Mouse (Mus musculus) cerebellum, postnatal 10 days (tissue): ENCODE measurements around the gene Ankrd36.
"Not testable (repeated sequence)": the region's sequence is repeated elsewhere in the genome, so short reads cannot be mapped to it uniquely, and the experiment has no call there.

Experiments used
- DNase-seq, 2 experiments: peaks; one replicate each; pipeline ENCODE4 v3.0.0; 2021; ENCODE audit warnings: mixed read lengths in 2 of 2

Ankrd36 gene

GRCm38 (mm10) chr11:5569474-5569873 is at the start of gene Ankrd36:
TSS of gene Ankrd36 (plus strand) at chr11:5569684.
- peak; percentile 13 to 20 for DNase-seq

GRCm38 (mm10) chr11:5520412-5521265 is 48.8 kb upstream of the Ankrd36 start, which contains the start of gene Xbp1:
TSS of gene Xbp1 (plus strand) at chr11:5520659.
- peak; percentile 99 for DNase-seq

- no peak for DNase-seq
Observed at GRCm38 (mm10) chr11:5521266-5521515, 48.3 kb upstream of the Ankrd36 start.

GRCm38 (mm10) chr11:5521516-5522291 is 47.8 kb upstream of the Ankrd36 start:
- DNase-seq: peak; percentile 79 to 84

GRCm38 (mm10) chr11:5522798-5523415 is 46.6 kb upstream of the Ankrd36 start:
- no peak for DNase-seq

GRCm38 (mm10) chr11:5525418-5525817 is 44.1 kb upstream of the Ankrd36 start:
- DNase-seq: no peak

- DNase-seq: no peak
Observed at GRCm38 (mm10) chr11:5526573-5527439, 42.7 kb upstream of the Ankrd36 start.

GRCm38 (mm10) chr11:5527865-5528523 is 41.5 kb upstream of the Ankrd36 start:
- DNase-seq: no peak

GRCm38 (mm10) chr11:5528841-5529240 is 40.6 kb upstream of the Ankrd36 start:
- DNase-seq: peak in 1 of 2 experiments; percentile 42

- no peak for DNase-seq
Observed at GRCm38 (mm10) chr11:5530172-5530571, 39.3 kb upstream of the Ankrd36 start.

GRCm38 (mm10) chr11:5530717-5531116 is 38.8 kb upstream of the Ankrd36 start:
- DNase-seq: no peak

- no peak for DNase-seq
Observed at GRCm38 (mm10) chr11:5533108-5533507, 36.4 kb upstream of the Ankrd36 start.

GRCm38 (mm10) chr11:5537454-5537853 is 32.0 kb upstream of the Ankrd36 start:
- not testable (repeated sequence) for DNase-seq

- no peak for DNase-seq
Observed at GRCm38 (mm10) chr11:5540331-5540730, 29.2 kb upstream of the Ankrd36 start.

GRCm38 (mm10) chr11:5541230-5541798 is 28.2 kb upstream of the Ankrd36 start:
- DNase-seq: no peak

GRCm38 (mm10) chr11:5541799-5542481 is 27.5 kb upstream of the Ankrd36 start, which contains the start of gene Ccdc117:
TSS of gene Ccdc117 (minus strand) at chr11:5542187.
- peak; percentile 89 to 96 for DNase-seq

- no peak for DNase-seq
Observed at GRCm38 (mm10) chr11:5542482-5543185, 26.9 kb upstream of the Ankrd36 start.

- no peak for DNase-seq
Observed at GRCm38 (mm10) chr11:5543281-5543680, 26.2 kb upstream of the Ankrd36 start.

- DNase-seq: not testable (repeated sequence)
Observed at GRCm38 (mm10) chr11:5544709-5545108, 24.8 kb upstream of the Ankrd36 start.

- no peak for DNase-seq
Observed at GRCm38 (mm10) chr11:5545457-5545856, 24.0 kb upstream of the Ankrd36 start.
